Mouse (Mus musculus) MEL (cell line): ENCODE measurements around the gene Suclg2. TPM values are rescaled to one million over a fixed set of nuclear protein-coding genes. Genes with fewer than 3 reads are reported as not detected.

ENCODE experiments used
- DNase-seq: peaks from one replicate; pipeline ENCODE4 v3.0.0; 2011; ENCODE audit warnings: low read depth, low spot score
- H3K27ac ChIP-seq: 2 replicates; pipeline ENCODE4 v1.5.1; 2012; ENCODE audit warnings: low read depth, mild to moderate bottlenecking, control low read depth, low read length, moderate library complexity; ENCODE audit not compliant: control insufficient read depth
- H3K27me3 ChIP-seq, 2 experiments: fragments of 150-350 bp in 1 of 2; sonication (generic) in 1 of 2; 2 replicates each; pipeline ENCODE4 v1.6.1; 2012; ENCODE audit warnings: low read length in 2 of 2, mild to moderate bottlenecking in 2 of 2, improper control_type of control experiment in 1 of 2, moderate library complexity in 1 of 2; ENCODE audit not compliant: insufficient read depth in 2 of 2, control insufficient read depth in 1 of 2
- H3K36me3 ChIP-seq, 2 experiments: 2 replicates each; pipeline ENCODE4 v1.6.1; 2012 to 2014; ENCODE audit warnings: low read length in 2 of 2, improper control_type of control experiment in 1 of 2, inconsistent platforms in 1 of 2, mild to moderate bottlenecking in 1 of 2; ENCODE audit not compliant: insufficient read depth in 2 of 2, control insufficient read depth in 1 of 2
- H3K4me1 ChIP-seq, 2 experiments: fragments of 150-350 bp in 1 of 2; sonication (generic) in 1 of 2; 2 replicates each; pipeline ENCODE4 v1.6.1; 2012; ENCODE audit warnings: low read length in 2 of 2, improper control_type of control experiment in 1 of 2, mild to moderate bottlenecking in 1 of 2; ENCODE audit not compliant: insufficient read depth in 2 of 2, control insufficient read depth in 1 of 2
- H3K4me3 ChIP-seq, 2 experiments: fragments of 150-350 bp in 1 of 2; sonication (generic) in 1 of 2; 2 replicates each; pipeline ENCODE4 v1.5.1; 2012; ENCODE audit warnings: low read depth in 2 of 2, low read length in 2 of 2, mild to moderate bottlenecking in 2 of 2, moderate library complexity in 2 of 2, control low read depth in 1 of 2, improper control_type of control experiment in 1 of 2; ENCODE audit not compliant: control insufficient read depth in 1 of 2, insufficient read depth in 1 of 2
- H3K79me2 ChIP-seq: 2 replicates; pipeline ENCODE4 v1.6.1; 2012; ENCODE audit warnings: mild to moderate bottlenecking, low read length, moderate library complexity; ENCODE audit not compliant: control insufficient read depth, poor library complexity, insufficient read depth
- H3K9ac ChIP-seq: 2 replicates; pipeline ENCODE4 v1.6.1; 2012; ENCODE audit warnings: low read depth, mild to moderate bottlenecking, control low read depth, low read length, moderate library complexity; ENCODE audit not compliant: control insufficient read depth, poor library complexity, severe bottlenecking
- H3K9me3 ChIP-seq: fragments of 150-350 bp; sonication (generic); replicated peaks from 2 replicates; pipeline ENCODE4 v1.6.1; 2012; ENCODE audit warnings: mild to moderate bottlenecking, low read length, improper control_type of control experiment, moderate library complexity; ENCODE audit not compliant: insufficient read depth
- CHD1 ChIP-seq: IDR thresholded peaks from 2 replicates; pipeline ENCODE4 v1.6.1; 2012; ENCODE audit warnings: low read depth, mild to moderate bottlenecking, inconsistent platforms, low read length, improper control_type of control experiment
- CHD2 ChIP-seq: IDR thresholded peaks from 2 replicates; pipeline ENCODE4 v1.6.1; 2011; ENCODE audit warnings: low read length, improper control_type of control experiment
- CTCF ChIP-seq, 3 experiments: IDR thresholded peaks in 2 of 3; conservative IDR thresholded peaks in 1 of 3; 2 replicates each; pipeline ENCODE4 v1.5.1; 2011 to 2012; ENCODE audit warnings: low read length in 3 of 3, low read depth in 2 of 3, mild to moderate bottlenecking in 2 of 3, improper control_type of control experiment in 1 of 3, inconsistent platforms in 1 of 3, mixed read lengths in 1 of 3, moderate library complexity in 1 of 3; ENCODE audit not compliant: control insufficient read depth in 1 of 3, insufficient read depth in 1 of 3, poor library complexity in 1 of 3, severe bottlenecking in 1 of 3
- ELF1 ChIP-seq: IDR thresholded peaks from 2 replicates; pipeline ENCODE4 v1.6.1; 2014; ENCODE audit warnings: low read depth, mild to moderate bottlenecking, inconsistent platforms, low read length, improper control_type of control experiment, moderate library complexity
- EP300 ChIP-seq, 2 experiments: IDR thresholded peaks; 2 replicates each; pipeline ENCODE4 v1.6.1; 2011; ENCODE audit warnings: improper control_type of control experiment in 2 of 2, low read length in 2 of 2, low read depth in 1 of 2, mild to moderate bottlenecking in 1 of 2
- ETS1 ChIP-seq: IDR thresholded peaks from 2 replicates; pipeline ENCODE4 v1.6.1; 2012; ENCODE audit warnings: low read depth, mild to moderate bottlenecking, inconsistent platforms, low read length, improper control_type of control experiment, moderate library complexity
- GABPA ChIP-seq: IDR thresholded peaks from 2 replicates; pipeline ENCODE4 v1.6.1; 2012; ENCODE audit warnings: low read depth, mild to moderate bottlenecking, inconsistent platforms, low read length, improper control_type of control experiment, moderate library complexity
- GATA1 ChIP-seq: IDR thresholded peaks from 2 replicates; pipeline ENCODE4 v1.6.1; 2011; ENCODE audit warnings: low read depth, low read length, improper control_type of control experiment
- JUND ChIP-seq: IDR thresholded peaks from 2 replicates; pipeline ENCODE4 v1.6.1; 2011; ENCODE audit warnings: low read depth, mild to moderate bottlenecking, improper control_type of control experiment, low read length
- KAT2A ChIP-seq: conservative IDR thresholded peaks from 2 replicates; pipeline ENCODE4 v1.6.1; 2012; ENCODE audit warnings: low read depth, low read length, improper control_type of control experiment, inconsistent platforms
- MAZ ChIP-seq: IDR thresholded peaks from 2 replicates; pipeline ENCODE4 v1.6.1; 2012; ENCODE audit warnings: low read depth, mild to moderate bottlenecking, inconsistent platforms, low read length, improper control_type of control experiment
- MEF2A ChIP-seq: IDR thresholded peaks from 2 replicates; pipeline ENCODE4 v1.6.1; 2014; ENCODE audit warnings: low read depth, mild to moderate bottlenecking, inconsistent platforms, low read length, improper control_type of control experiment; ENCODE audit not compliant: poor library complexity, insufficient replicate concordance, severe bottlenecking; ENCODE audit errors: extremely low read depth
- MYB ChIP-seq: IDR thresholded peaks from 2 replicates; pipeline ENCODE4 v1.6.1; 2011; ENCODE audit warnings: mild to moderate bottlenecking, low read depth, low read length, improper control_type of control experiment
- MYC ChIP-seq: IDR thresholded peaks from 2 replicates; pipeline ENCODE4 v1.6.1; 2011; ENCODE audit warnings: low read depth, mild to moderate bottlenecking, low read length, improper control_type of control experiment, moderate library complexity
- POLR2A ChIP-seq, 2 experiments: IDR thresholded peaks; 2 replicates each; pipeline ENCODE4 v1.6.1; 2011 to 2012; ENCODE audit warnings: low read length in 2 of 2, mild to moderate bottlenecking in 2 of 2, control low read depth in 1 of 2, improper control_type of control experiment in 1 of 2, low read depth in 1 of 2, moderate library complexity in 1 of 2; ENCODE audit not compliant: control insufficient read depth in 1 of 2, insufficient read depth in 1 of 2, poor library complexity in 1 of 2
- POLR2AphosphoS2 ChIP-seq: IDR thresholded peaks from 2 replicates; pipeline ENCODE4 v1.6.1; 2011; ENCODE audit warnings: low read length, improper control_type of control experiment
- RAD21 ChIP-seq: IDR thresholded peaks from 2 replicates; pipeline ENCODE4 v1.6.1; 2011; ENCODE audit warnings: mild to moderate bottlenecking, low read depth, low read length, improper control_type of control experiment
- SMC3 ChIP-seq: IDR thresholded peaks from 2 replicates; pipeline ENCODE4 v1.6.1; 2011; ENCODE audit warnings: low read depth, low read length, improper control_type of control experiment
- TAL1 ChIP-seq: IDR thresholded peaks from 2 replicates; pipeline ENCODE4 v1.6.1; 2012; ENCODE audit warnings: mild to moderate bottlenecking, inconsistent platforms, low read length, moderate library complexity, mixed read lengths
- TBP ChIP-seq: IDR thresholded peaks from 2 replicates; pipeline ENCODE4 v1.8.0; 2011; ENCODE audit warnings: low read depth, low read length, improper control_type of control experiment
- TCF12 ChIP-seq: IDR thresholded peaks from 2 replicates; pipeline ENCODE4 v1.6.1; 2014; ENCODE audit warnings: low read depth, mild to moderate bottlenecking, inconsistent platforms, low read length, improper control_type of control experiment, moderate library complexity
- UBTF ChIP-seq: IDR thresholded peaks from 2 replicates; pipeline ENCODE4 v1.6.1; 2012; ENCODE audit warnings: low read depth, mild to moderate bottlenecking, inconsistent platforms, low read length, improper control_type of control experiment, moderate library complexity, borderline replicate concordance; ENCODE audit not compliant: insufficient read depth
- USF1 ChIP-seq: IDR thresholded peaks from 2 replicates; pipeline ENCODE4 v1.6.1; 2014; ENCODE audit warnings: low read depth, mild to moderate bottlenecking, inconsistent platforms, low read length, improper control_type of control experiment, moderate library complexity
- ZC3H11A ChIP-seq: IDR thresholded peaks from 2 replicates; pipeline ENCODE4 v1.6.1; 2012; ENCODE audit warnings: low read depth, mild to moderate bottlenecking, inconsistent platforms, low read length, improper control_type of control experiment
- ZKSCAN1 ChIP-seq: IDR thresholded peaks from 2 replicates; pipeline ENCODE4 v1.6.1; 2012; ENCODE audit warnings: low read depth, mild to moderate bottlenecking, inconsistent platforms, low read length, improper control_type of control experiment, moderate library complexity
- polyA plus RNA-seq, 2 experiments: library from polyadenylated mRNA; stranded (reverse) in 1 of 2; unstranded in 1 of 2; fragments of >175 nt in 1 of 2; fragments of >200 nt in 1 of 2; gene quantifications; 2 replicates each; pipeline versions ENCODE4 v1.2.1 to v1.2.4; 2012; ENCODE audit warnings: low replicate concordance in 2 of 2, low read depth in 1 of 2; ENCODE audit not compliant: insufficient read length in 2 of 2, insufficient read depth in 1 of 2, missing spikeins in 1 of 2
- total RNA-seq: library from RNA; depleted of rRNA; stranded (reverse); fragments of 300-350 nt; gene quantifications from 2 replicates; pipeline ENCODE4 v1.2.3, GENCODE M21; 2012

Suclg2 gene
- total and polyA plus RNA-seq, 3 experiments = 40.0 to 46.5 TPM; not detected in 1

- no peaks in the 10 kb centered on the region for H3K79me2 ChIP-seq
- DNase-seq = no peak
- H3K9ac ChIP-seq = no peak overlapping the region
- H3K4me3 ChIP-seq = no peak overlapping the region
- no peaks in the 10 kb centered on the region for H3K27me3 ChIP-seq
- TF ChIP-seq UBTF (no peak), TCF12 (no peak), TAL1 (no peak), MAZ (no peak), MEF2A (no peak), ZC3H11A (no peak), KAT2A (no peak), POLR2A (IDR thresholded peaks at IDR 0.05; ENCODE audit: control insufficient read depth in 1 of 2, insufficient read depth in 1 of 2, low read depth in 1 of 2, low read length in 2 of 2, poor library complexity in 1 of 2) (no peak), CHD1 (no peak), MYB (no peak), CTCF (IDR thresholded peaks at IDR 0.05 in 2 of 3, conservative IDR thresholded peaks at IDR 0.05 in 1 of 3; ENCODE audit: control insufficient read depth in 1 of 3, insufficient read depth in 1 of 3, low read depth in 2 of 3, low read length in 3 of 3, poor library complexity in 1 of 3, severe bottlenecking in 1 of 3) (no peak), GABPA (no peak), ZKSCAN1 (no peak), JUND (no peak), CHD2 (no peak), EP300 (IDR thresholded peaks at IDR 0.05; ENCODE audit: low read depth in 1 of 2, low read length in 2 of 2) (no peak), RAD21 (no peak)
- H3K9me3 ChIP-seq = no peaks in the 10 kb centered on the region
- no peak overlapping the region for H3K27ac ChIP-seq
- no peaks in the 10 kb centered on the region for H3K4me1 ChIP-seq
- no peaks in the 10 kb centered on the region; a peak in 1 of 4 replicates for H3K36me3 ChIP-seq
These were observed 41.6 kb downstream of the Suclg2 start for GRCm38 (mm10) chr6:95676951-95677350.

GRCm38 (mm10) chr6:95676439-95676838, 42.2 kb downstream of the Suclg2 start:
- TF ChIP-seq TAL1 = no peak
- no peak for TF ChIP-seq SMC3
- TF ChIP-seq POLR2AphosphoS2 = no peak
- TF ChIP-seq CTCF (IDR thresholded peaks at IDR 0.05 in 2 of 3, conservative IDR thresholded peaks at IDR 0.05 in 1 of 3; ENCODE audit: control insufficient read depth in 1 of 3, insufficient read depth in 1 of 3, low read depth in 2 of 3, low read length in 3 of 3, poor library complexity in 1 of 3, severe bottlenecking in 1 of 3) = no peak
- no peak for TF ChIP-seq GABPA
- TF ChIP-seq MYC = no peak
- TF ChIP-seq GATA1 = no peak
- TF ChIP-seq ZC3H11A = no peak
- TF ChIP-seq ELF1 = no peak
- TF ChIP-seq USF1 = no peak
- TF ChIP-seq CHD1 = no peak
- TF ChIP-seq MAZ = no peak
- TF ChIP-seq ETS1 = no peak
- no peak for TF ChIP-seq CHD2
- no peak for TF ChIP-seq TCF12
- no peak for TF ChIP-seq TBP
- no peaks in the 10 kb centered on the region for H3K4me1 ChIP-seq
- H3K4me3 ChIP-seq = no peak overlapping the region
- no peak for DNase-seq
- H3K36me3 ChIP-seq = no peaks in the 10 kb centered on the region; a peak in 1 of 4 replicates
- H3K9ac ChIP-seq = no peak overlapping the region
- no peaks in the 10 kb centered on the region for H3K27me3 ChIP-seq
- H3K27ac ChIP-seq = no peak overlapping the region
- H3K9me3 ChIP-seq = no peaks in the 10 kb centered on the region
- H3K79me2 ChIP-seq = no peaks in the 10 kb centered on the region
